Mouse (Mus musculus): Measurements from ENCODE around the gene Trap1. TPM values are rescaled to one million over a fixed set of nuclear protein-coding genes. Genes with fewer than 3 reads are reported as not detected.
"Not testable (repeated sequence)": the region's sequence is repeated elsewhere in the genome, so short reads cannot be mapped to it uniquely, and the experiment has no call there.

The Trap1 gene
- polyA plus RNA-seq, 1 experiment from 2014 or later = 100 TPM

DNA sequence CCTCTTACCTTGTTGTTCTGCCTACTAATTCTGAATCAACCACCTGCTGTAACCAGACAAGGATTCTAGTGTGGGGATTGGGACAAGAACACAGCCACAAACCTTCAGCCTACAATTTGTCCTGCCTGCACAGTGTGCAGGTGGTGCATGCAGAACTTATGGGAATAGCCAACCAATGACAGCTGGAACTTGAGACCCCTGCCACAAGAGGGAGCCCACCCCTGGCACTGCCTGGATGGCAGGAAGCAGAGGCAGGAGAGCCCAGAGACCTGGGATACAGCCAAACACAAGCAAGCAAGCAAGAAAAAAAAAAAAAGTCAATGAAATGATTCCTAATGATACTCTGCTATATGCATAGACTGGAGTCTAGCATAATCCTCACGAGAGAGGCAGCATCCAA lies 56.4 kb downstream of the Trap1 start:
- WGBS = 78% methylated on average over 1 of the region's 1 CpGs
- H3K4me1 ChIP-seq (ENCODE audit: control insufficient read depth, insufficient read depth, low read length) = no peaks in the 10 kb centered on the region
- no peaks in the 10 kb centered on the region for H3K9me3 ChIP-seq (ENCODE audit: control insufficient read depth, low read length)
- H3K4me3 ChIP-seq (ENCODE audit: low read depth, low read length) = no peak overlapping the region
- no peaks in the 10 kb centered on the region for H3K36me3 ChIP-seq (ENCODE audit: control insufficient read depth, insufficient read depth, low read length)
- no peak overlapping the region for H3K27ac ChIP-seq (replicated peaks; ENCODE audit: low read depth, low read length)
- no peak for DNase-seq (ENCODE audit: low spot score)
- no peak for ATAC-seq (ENCODE audit: insufficient number of reproducible peaks, low FRiP score, low TSS enrichment, low read depth)
- H3K27me3 ChIP-seq (ENCODE audit: control insufficient read depth, insufficient read depth, low read length) = no peaks in the 10 kb centered on the region
- no peak overlapping the region for H3K4me2 ChIP-seq (ENCODE audit: low read depth, severe bottlenecking)
- H3K9ac ChIP-seq (ENCODE audit: low read length) = no peak overlapping the region

DNA sequence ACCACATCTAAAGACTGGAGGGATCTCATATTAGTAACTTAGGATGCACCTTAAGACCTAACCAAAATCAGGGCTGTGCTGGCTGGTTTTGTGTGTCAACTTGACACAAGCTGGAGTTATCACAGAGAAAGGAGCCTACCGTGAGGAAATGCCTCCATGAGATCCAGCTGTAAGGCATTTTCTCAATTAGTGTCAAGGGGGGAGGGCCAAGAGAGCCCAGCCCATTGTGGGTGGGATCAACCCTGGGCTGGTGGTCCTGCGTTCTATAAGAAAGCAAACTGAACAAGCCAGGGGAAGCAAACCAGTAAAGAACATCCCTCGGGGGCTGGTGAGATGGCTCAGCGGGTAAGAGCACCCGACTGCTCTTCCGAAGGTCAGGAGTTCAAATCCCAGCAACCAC lies 60.2 kb downstream of the Trap1 start:
- DNase-seq (ENCODE audit: low spot score); H3K4me3 ChIP-seq (ENCODE audit: low read depth, low read length); H3K36me3 ChIP-seq (ENCODE audit: control insufficient read depth, insufficient read depth, low read length); H3K27me3 ChIP-seq (ENCODE audit: control insufficient read depth, insufficient read depth, low read length); H3K9ac ChIP-seq (ENCODE audit: low read length); ATAC-seq (ENCODE audit: insufficient number of reproducible peaks, low FRiP score, low TSS enrichment, low read depth); H3K4me2 ChIP-seq (ENCODE audit: low read depth, severe bottlenecking); H3K9me3 ChIP-seq (ENCODE audit: control insufficient read depth, low read length); H3K27ac ChIP-seq (replicated peaks; ENCODE audit: low read depth, low read length); H3K4me1 ChIP-seq (ENCODE audit: control insufficient read depth, insufficient read depth, low read length): not testable (repeated sequence)
- WGBS = 67% methylated on average over 6 of the region's 6 CpGs

GRCm38 (mm10) chr16:4016786-4017185 lies 60.8 kb downstream of the Trap1 start:
- H3K4me2 ChIP-seq (ENCODE audit: low read depth, severe bottlenecking); H3K27ac ChIP-seq (replicated peaks; ENCODE audit: low read depth, low read length); DNase-seq (ENCODE audit: low spot score); H3K4me1 ChIP-seq (ENCODE audit: control insufficient read depth, insufficient read depth, low read length); H3K9me3 ChIP-seq (ENCODE audit: control insufficient read depth, low read length); H3K4me3 ChIP-seq (ENCODE audit: low read depth, low read length); ATAC-seq (ENCODE audit: insufficient number of reproducible peaks, low FRiP score, low TSS enrichment, low read depth); H3K27me3 ChIP-seq (ENCODE audit: control insufficient read depth, insufficient read depth, low read length); H3K36me3 ChIP-seq (ENCODE audit: control insufficient read depth, insufficient read depth, low read length); H3K9ac ChIP-seq (ENCODE audit: low read length): not testable (repeated sequence)
- WGBS = 75% methylated on average over 17 of the region's 17 CpGs

DNA sequence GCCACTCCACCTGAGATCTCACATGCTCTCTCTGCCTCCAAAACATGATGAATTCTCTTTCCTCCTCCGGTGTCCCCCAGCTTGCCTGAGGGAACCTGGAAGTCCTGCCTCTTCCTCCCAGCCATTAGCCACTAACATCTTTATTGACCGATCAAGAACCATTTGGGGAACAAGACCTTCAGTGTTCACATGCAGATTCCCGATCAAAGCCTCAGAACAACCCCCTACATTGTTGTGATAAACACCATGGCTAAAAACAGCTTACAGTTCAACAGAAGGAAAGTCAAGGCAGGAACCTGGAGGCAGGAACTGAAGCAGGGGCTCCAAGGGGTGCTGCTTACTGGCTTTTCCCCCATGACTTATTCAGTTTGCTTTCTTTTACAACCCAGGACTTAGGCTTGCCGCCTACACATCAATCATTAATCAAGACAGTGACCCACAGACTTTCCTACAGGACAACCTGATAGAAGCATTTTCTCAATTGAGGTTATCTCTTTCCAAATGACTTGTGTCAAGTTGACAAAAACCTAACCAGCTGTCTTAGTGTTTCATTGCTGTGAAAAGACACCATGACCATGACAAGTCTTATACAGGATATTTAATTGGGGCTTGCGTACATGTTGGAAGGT lies 63.5 kb downstream of the Trap1 start:
- DNase-seq (ENCODE audit: low spot score) (no peak), ATAC-seq (ENCODE audit: insufficient number of reproducible peaks, low FRiP score, low TSS enrichment, low read depth) (no peak)
- Histone ChIP-seq H3K4me2 (ENCODE audit: low read depth, severe bottlenecking) (no peak overlapping the region), H3K4me3 (ENCODE audit: low read depth, low read length) (no peak overlapping the region), H3K36me3 (ENCODE audit: control insufficient read depth, insufficient read depth, low read length) (no peaks in the 10 kb centered on the region), H3K27ac (replicated peaks; ENCODE audit: low read depth, low read length) (no peak overlapping the region), H3K9ac (ENCODE audit: low read length) (no peak overlapping the region), H3K27me3 (ENCODE audit: control insufficient read depth, insufficient read depth, low read length) (no peaks in the 10 kb centered on the region), H3K9me3 (ENCODE audit: control insufficient read depth, low read length) (no peaks in the 10 kb centered on the region; the same call in 1 of the 2 replicates), H3K4me1 (ENCODE audit: control insufficient read depth, insufficient read depth, low read length) (no peaks in the 10 kb centered on the region)
- 79% methylated on average over 5 of the region's 5 CpGs for WGBS

DNA sequence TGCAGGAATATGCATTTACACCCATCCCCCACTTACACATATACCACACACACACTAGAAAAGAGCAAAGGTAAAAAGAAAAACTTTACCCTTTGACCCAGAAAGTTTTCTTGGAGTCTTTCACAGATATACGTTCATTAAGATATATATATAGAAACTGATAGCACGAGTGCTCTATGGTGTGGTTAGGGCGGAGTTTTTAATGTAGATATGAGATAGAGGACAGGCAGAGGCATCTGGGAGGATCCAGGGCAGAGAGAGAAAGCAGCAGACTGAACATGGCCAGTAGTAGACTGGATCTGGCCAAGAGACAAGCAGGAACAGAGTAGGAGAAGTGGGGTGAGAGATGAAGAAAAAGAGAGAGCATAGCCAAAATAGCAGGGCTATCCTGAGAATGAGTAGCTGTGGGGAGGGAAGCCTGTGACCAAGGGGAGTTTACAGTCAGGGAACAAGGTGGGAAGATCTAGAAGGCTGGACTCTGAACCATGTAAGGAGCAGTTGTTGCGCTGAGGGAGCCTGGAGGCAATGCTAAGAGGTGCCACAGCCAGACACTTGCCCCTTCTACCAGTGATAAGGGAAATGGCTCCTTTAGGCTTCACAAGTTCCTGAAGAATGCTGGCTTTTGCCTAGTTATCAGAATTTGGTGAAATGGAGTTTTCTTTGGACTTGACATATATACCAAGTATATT lies 64.6 kb downstream of the Trap1 start:
- H3K4me2 ChIP-seq (ENCODE audit: low read depth, severe bottlenecking) = no peak overlapping the region
- ATAC-seq (ENCODE audit: insufficient number of reproducible peaks, low FRiP score, low TSS enrichment, low read depth) = no peak
- no peaks in the 10 kb centered on the region for H3K4me1 ChIP-seq (ENCODE audit: control insufficient read depth, insufficient read depth, low read length)
- H3K27me3 ChIP-seq (ENCODE audit: control insufficient read depth, insufficient read depth, low read length) = no peaks in the 10 kb centered on the region
- no peak overlapping the region for H3K9ac ChIP-seq (ENCODE audit: low read length)
- no peaks in the 10 kb centered on the region for H3K36me3 ChIP-seq (ENCODE audit: control insufficient read depth, insufficient read depth, low read length)
- H3K9me3 ChIP-seq (ENCODE audit: control insufficient read depth, low read length) = no peaks in the 10 kb centered on the region; the same call in 1 of the 2 replicates
- H3K4me3 ChIP-seq (ENCODE audit: low read depth, low read length) = no peak overlapping the region
- no peak overlapping the region for H3K27ac ChIP-seq (replicated peaks; ENCODE audit: low read depth, low read length)
- DNase-seq (ENCODE audit: low spot score) = no peak
- WGBS = 77% methylated on average over 4 of the region's 4 CpGs

DNA sequence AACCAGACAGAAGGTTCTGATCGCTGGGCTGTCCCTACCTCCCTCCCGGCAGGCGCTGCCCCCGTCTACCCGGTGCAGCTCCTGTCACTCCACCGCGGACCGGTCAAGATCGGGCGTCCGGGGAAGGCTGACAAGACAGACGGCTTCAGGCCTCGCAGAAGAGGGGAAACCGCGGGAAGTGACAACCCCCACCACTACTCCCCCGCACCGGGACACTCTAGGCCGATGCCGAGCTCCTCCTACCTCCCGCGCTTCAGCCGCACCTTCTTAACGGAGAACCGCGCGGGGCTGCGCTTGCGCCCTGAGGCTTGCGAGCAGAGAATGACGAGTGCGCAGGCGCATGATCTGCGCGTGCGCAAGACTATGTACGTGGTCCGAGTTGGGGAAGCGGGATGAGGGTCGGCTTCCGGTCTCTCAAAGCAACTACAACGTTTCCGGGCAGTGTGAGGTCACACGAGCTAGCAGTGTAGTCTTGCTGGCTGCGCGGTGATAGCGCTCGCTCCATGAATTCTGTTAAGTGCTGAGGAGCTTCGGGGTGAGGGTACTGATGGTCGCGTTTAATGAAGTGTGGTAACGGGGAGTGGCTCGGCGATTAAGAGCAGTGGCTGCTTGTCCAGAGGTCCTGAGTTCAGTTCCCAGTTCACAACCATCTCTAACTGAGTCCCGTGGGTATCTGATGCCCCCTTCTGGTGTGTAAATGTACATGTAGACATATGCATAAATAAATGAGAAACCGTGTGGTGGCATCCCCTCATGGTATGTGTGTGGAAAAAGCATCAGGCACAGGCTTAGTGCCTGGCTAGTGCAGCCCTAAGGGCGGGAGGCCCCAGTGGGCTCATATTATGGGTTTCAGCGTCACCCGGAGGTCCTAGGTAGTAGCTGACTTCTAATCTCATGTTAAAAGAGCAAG lies 73.9 kb downstream of the Trap1 start, which contains the start of gene Slx4:
Gene Slx4, minus strand, starts transcription at position 282 of the 910 bp plus-strand sequence.
- DNase-seq (ENCODE audit: low spot score) (peak; percentile 94), ATAC-seq (ENCODE audit: insufficient number of reproducible peaks, low FRiP score, low TSS enrichment, low read depth) (peak; percentile 95)
- Histone ChIP-seq H3K27me3 (ENCODE audit: control insufficient read depth, insufficient read depth, low read length) (no peaks in the 10 kb centered on the region), H3K9ac (ENCODE audit: low read length) (peak within 1 kb of the TSS; percentile 79), H3K27ac (replicated peaks; ENCODE audit: low read depth, low read length) (peak within 1 kb of the TSS; percentile 73), H3K9me3 (ENCODE audit: control insufficient read depth, low read length) (no peaks in the 10 kb centered on the region; the same call in 1 of the 2 replicates), H3K4me2 (ENCODE audit: low read depth, severe bottlenecking) (peak within 1 kb of the TSS; percentile 71), H3K4me3 (ENCODE audit: low read depth, low read length) (peak within 1 kb of the TSS; percentile 82), H3K36me3 (ENCODE audit: control insufficient read depth, insufficient read depth, low read length) (peaks cover 3% of the 10 kb centered on the region; the same call in 1 of the 2 replicates), H3K4me1 (ENCODE audit: control insufficient read depth, insufficient read depth, low read length) (0 out of 2 replicates have a peak, but pooled peaks cover 4% of the 10 kb centered on the region)
- WGBS = 1% methylated on average over 58 of the region's 58 CpGs

Small RNA genes within 50 kb of the gene (microRNA-seq; reads per million reads assigned to microRNA genes)
- not detected for gene Gm23413

Other genes with a start within 250 kb of the Trap1 start
- not detected in 2 replicates for gene Olfr15, start 246.9 kb downstream of the Trap1 start, polyA plus RNA-seq (2014; fragmentation: Nextera tagmentation; extraction: Ambion mirVana)
- 1.1 and 1.4 TPM in 2 replicates for gene Zfp174, start 230.6 kb downstream of the Trap1 start, polyA plus RNA-seq (2014; fragmentation: Nextera tagmentation; extraction: Ambion mirVana)
- gene Naa60, start 205.5 kb downstream of the Trap1 start, polyA plus RNA-seq (2014; fragmentation: Nextera tagmentation; extraction: Ambion mirVana) = 54.6 and 60.1 TPM in 2 replicates
- gene Zfp597, start 193.3 kb downstream of the Trap1 start, polyA plus RNA-seq (2014; fragmentation: Nextera tagmentation; extraction: Ambion mirVana) = 4.5 and 6.1 TPM in 2 replicates
- 1.8 and 3.7 TPM in 2 replicates for gene Gm20695, start 193.2 kb downstream of the Trap1 start, polyA plus RNA-seq (2014; fragmentation: Nextera tagmentation; extraction: Ambion mirVana)
- gene 1700037C18Rik, start 169.1 kb downstream of the Trap1 start, polyA plus RNA-seq (2014; fragmentation: Nextera tagmentation; extraction: Ambion mirVana) = 4.1 and 5.1 TPM in 2 replicates
- 22.4 and 24.8 TPM in 2 replicates for gene Cluap1, start 169.0 kb downstream of the Trap1 start, polyA plus RNA-seq (2014; fragmentation: Nextera tagmentation; extraction: Ambion mirVana)
- 0.57 and 0.65 TPM in 2 replicates for gene Nlrc3, start 101.2 kb downstream of the Trap1 start, polyA plus RNA-seq (2014; fragmentation: Nextera tagmentation; extraction: Ambion mirVana)
- 29.7 and 31.0 TPM in 2 replicates for gene Slx4, start 74.1 kb downstream of the Trap1 start, polyA plus RNA-seq (2014; fragmentation: Nextera tagmentation; extraction: Ambion mirVana)
- 4.1 and 6.0 TPM in 2 replicates for gene Dnase1, start 40.9 kb downstream of the Trap1 start, polyA plus RNA-seq (2014; fragmentation: Nextera tagmentation; extraction: Ambion mirVana)
- 42.4 and 43.5 TPM in 2 replicates for gene Crebbp, start 136.2 kb upstream of the Trap1 start, polyA plus RNA-seq (2014; fragmentation: Nextera tagmentation; extraction: Ambion mirVana)

Measured in limb, embryonic 11.5 days (tissue).